Mouse (Mus musculus): ENCODE results near the gene Btbd11.

The Btbd11 gene

DNA sequence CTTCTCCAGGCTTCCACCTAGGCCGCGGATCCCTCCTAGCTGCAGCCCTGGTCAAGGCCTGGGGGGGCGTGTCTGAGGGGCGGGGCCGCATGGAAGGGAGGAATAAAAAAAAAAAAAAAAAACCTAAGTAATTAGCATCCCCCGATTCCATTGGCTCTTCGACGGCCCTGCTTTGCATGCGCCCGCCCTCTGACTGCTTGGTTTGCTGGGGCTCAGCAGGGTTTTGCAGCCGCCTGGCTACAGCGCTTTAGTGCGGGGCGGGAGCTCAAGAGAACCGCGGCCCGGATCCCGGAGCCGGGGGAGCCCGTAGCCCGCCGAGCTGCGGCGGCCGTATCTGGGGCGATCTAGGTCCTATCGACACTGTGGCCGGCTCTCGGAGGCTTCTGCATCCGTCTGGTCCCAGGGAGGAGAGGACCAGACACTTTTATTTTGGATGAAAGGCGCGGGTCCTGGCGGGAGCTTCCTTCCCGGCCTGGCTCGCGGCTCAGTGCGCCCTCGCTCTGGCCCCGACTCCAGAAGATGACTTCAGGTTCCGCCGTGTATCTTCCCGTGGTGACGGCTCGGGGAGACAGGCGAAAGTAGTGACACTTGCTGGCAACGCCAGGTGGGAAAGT is at the start of gene Btbd11:
Gene Btbd11 (plus strand): TSS at position 210 of the 614 bp plus-strand sequence.
- in situ Hi-C loops (cut with MboI; ENCODE audit: unreplicated experiment in 2 of 2), result no loop called here

DNA sequence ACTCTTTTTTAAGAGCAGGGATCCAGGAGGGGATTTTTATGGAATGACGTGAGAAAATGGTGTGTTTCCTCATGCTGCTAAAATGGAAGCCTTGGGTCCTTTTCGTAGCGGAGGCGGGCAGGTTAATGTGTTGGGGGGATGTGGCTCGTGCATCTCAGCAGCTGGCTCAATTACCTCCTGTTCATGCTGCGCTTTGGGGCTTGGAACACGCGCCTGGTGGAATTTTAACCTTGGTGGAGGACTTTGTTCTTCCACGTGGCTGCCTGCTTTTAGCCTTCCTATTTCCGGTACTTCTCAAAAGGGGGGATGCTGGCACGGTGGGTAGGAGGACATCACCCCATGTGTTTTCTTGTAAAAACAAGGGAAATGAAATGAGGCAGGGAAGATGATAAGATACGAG is 47.9 kb upstream of the Btbd11 start:
- in situ Hi-C loops (cut with MboI; ENCODE audit: unreplicated experiment in 2 of 2), result no loop called here

DNA sequence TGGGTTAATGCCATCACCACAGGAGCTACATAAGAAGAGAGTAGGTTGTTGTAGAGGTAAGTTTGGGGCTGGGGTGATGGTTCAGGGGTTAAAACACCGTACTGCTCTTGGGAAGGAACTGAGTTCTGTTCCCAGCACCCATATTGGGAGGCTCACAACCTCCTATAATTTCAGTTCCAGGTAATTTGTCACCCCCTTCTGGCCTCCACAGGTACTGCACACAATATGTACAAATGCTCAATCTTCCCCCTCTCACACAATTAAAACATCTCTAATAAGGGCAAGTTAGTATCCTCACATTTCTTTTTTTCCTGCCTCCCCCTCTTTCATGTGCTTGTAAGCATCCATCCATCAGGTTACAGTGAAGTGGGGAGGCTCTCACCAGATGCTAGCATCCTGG is 44.7 kb upstream of the Btbd11 start:
- in situ Hi-C loops (cut with MboI; ENCODE audit: unreplicated experiment in 2 of 2), result no loop called here

DNA sequence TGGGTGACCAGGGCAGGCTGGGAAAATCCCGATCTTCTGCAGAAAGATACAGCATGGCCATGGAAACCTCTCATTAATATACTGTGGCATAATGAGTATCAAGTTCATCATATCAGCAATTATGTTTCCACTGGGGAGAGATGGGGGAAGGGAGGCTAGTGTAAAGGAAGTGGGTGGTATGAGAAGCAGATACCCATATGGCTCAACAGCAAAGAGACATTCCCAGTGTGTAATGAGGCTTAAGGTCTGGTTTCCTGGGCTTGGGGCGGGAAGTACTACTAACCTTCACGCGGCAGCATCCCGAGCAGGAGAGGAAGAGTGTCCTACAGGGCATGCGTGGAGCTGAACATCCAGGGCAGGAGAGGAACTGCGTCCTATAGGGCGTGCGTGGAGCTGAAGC is 39.4 kb upstream of the Btbd11 start:
- in situ Hi-C loops (cut with MboI; ENCODE audit: unreplicated experiment in 2 of 2), result no loop called here

DNA sequence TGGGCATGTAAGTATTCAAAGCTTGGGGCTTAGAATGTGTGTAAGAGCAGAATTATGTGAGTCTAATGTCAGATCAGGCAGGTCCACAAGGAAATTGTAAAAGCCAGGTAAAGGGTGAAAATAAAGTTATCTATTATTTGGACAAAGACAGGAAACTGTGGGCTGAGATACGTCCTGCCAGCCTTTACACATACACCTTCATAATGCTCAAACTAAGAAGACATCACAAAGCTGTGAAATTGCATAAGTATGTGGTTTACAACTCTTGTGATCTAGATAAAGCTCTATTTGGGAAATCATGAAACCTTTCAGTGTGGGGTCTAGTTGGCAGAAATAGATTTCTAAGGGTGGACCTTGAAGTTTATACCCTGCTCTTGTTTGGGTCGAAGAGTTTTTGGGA is 34.1 kb upstream of the Btbd11 start:
- in situ Hi-C loops (cut with MboI; ENCODE audit: unreplicated experiment in 2 of 2), result no loop called here

- in situ Hi-C loops (cut with MboI; ENCODE audit: unreplicated experiment in 2 of 2), result no loop called here
Observed at GRCm38 (mm10) chr10:85354270-85354669, 32.3 kb upstream of the Btbd11 start.

GRCm38 (mm10) chr10:85359501-85360066 is 27.0 kb upstream of the Btbd11 start:
- in situ Hi-C loops (cut with MboI; ENCODE audit: unreplicated experiment in 2 of 2), result no loop called here

DNA sequence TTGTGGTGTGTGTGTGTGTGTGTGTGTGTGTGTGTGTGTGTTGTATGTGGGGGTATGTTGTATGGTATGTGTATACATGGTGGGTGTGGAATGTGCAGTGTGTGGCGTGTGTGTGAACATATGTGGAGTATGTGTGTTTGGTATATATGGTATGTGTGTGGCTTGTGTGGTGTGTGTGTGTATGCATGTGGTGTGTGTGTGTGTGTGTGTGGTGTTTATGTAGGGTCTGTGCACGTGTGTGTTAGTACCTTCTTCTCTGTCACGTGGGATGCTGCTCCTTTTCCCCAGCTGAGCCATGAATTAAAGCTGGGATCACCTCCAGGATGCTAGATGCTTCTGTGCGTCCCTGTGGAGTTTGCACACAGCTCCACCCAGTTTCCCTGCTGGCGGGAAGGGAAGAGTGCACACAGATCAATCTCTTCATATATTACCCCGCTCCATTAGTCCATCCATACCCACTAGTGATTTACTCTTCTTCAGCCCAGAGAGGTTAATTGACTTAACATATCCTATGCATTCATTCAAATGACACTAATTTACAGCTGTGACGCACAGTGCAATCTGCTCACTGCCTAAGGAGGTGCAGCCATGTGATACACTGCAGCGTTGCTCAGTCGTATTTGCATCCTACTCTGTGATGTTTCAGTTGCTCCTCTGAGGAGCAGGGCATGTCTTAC is 23.7 kb upstream of the Btbd11 start:
- in situ Hi-C loops (cut with MboI; ENCODE audit: unreplicated experiment in 2 of 2), result no loop called here

DNA sequence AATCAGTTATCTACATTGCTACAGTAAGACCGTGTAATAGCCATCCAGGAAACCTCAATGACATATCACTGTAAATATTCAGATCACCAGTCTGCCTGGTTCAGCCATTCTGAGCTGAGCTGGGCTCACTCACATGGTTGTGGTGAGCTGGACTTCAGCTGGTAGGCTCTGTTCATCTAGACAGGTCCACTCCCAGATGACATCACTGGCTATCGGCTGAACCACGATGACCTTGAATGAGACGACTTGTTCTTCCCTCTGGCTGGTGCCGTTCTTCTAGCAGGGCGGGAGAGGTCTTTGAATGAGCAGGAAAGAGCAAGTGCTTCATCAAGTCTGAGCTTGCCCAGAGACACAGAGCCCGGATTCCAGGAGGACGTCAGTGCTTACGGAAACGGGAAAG is 19.7 kb upstream of the Btbd11 start:
- in situ Hi-C loops (cut with MboI; ENCODE audit: unreplicated experiment in 2 of 2), result no loop called here

- in situ Hi-C loops (cut with MboI; ENCODE audit: unreplicated experiment in 2 of 2), result no loop called here
Observed at GRCm38 (mm10) chr10:85371309-85371708, 15.3 kb upstream of the Btbd11 start.

- in situ Hi-C loops (cut with MboI; ENCODE audit: unreplicated experiment in 2 of 2), result no loop called here
Observed at GRCm38 (mm10) chr10:85372108-85372507, 14.5 kb upstream of the Btbd11 start.

DNA sequence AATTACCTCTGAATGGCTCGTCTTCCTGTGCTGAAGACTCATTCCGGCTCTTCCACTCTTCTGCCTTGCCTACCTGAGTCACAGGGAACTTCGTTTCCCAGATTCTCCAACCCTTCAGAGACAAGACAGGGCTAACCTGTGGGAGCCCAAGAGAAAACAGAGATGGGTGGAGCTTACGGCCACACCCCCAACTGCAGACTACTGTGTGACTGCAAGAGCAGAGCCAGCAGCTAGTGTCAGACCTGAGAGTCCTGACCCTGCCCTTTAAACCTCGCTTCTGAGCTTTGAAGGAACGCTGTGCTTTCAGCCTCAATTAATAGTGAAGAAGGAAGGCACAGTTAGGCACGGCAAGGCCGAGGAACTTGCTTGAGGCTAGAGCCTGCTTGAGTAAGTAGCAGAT is 7.6 kb upstream of the Btbd11 start:
- in situ Hi-C loops (cut with MboI; ENCODE audit: unreplicated experiment in 2 of 2), result no loop called here

DNA sequence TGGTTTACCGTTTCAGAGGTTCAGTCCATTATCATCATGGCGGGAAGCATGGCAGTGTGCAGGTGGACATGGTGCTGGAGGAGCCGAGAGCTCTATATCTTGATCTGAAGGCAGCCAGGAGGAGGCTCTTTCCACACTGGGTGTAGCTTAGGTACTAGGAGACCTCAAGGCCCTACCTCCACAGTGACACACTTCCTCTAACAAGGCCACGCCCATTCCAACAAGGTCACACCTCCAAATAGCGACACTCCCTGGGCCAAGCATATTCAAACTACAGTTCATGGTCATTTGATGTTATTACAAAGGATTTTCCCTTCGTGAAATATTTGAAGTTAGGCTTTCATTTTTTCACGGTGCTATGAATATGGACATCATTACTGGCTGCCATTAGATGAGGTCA is 3.6 kb upstream of the Btbd11 start:
- in situ Hi-C loops (cut with MboI; ENCODE audit: unreplicated experiment in 2 of 2), result no loop called here

DNA sequence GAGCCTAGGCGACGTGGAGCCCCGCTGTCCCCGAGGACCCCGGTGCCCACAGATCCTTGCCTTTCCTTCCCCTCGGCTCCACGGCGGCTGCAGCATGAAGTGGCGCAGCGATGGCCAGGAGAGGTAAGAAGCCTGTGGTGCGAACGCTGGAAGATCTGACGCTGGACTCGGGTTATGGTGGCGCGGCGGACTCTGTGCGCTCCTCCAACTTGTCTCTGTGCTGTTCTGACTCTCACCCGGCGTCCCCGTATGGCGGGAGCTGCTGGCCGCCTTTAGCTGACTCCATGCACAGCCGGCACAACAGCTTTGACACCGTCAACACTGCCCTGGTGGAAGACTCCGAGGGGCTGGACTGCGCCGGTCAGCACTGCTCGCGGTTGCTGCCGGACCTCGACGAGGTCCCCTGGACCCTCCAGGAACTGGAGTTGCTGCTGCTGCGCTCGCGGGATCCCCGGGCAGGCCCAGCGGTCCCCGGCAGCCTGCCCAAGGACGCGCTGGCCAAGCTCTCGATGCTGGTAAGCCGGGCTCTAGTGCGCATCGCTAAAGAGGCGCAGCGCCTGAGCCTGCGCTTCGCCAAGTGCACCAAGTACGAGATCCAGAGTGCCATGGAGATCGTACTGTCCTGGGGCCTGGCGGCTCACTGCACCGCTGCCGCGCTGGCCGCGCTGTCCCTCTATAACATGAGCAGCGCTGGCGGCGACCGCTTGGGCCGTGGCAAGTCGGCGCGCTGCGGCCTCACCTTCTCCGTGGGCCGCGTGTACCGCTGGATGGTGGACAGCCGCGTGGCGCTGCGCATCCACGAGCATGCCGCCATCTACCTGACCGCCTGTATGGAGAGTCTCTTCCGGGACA is 831 bp downstream of the Btbd11 start:
- in situ Hi-C loops (cut with MboI; ENCODE audit: unreplicated experiment in 2 of 2), result no loop called here

- in situ Hi-C loops (cut with MboI; ENCODE audit: unreplicated experiment in 2 of 2), result no loop called here
Observed at GRCm38 (mm10) chr10:85388071-85388750, 1.6 kb downstream of the Btbd11 start.

DNA sequence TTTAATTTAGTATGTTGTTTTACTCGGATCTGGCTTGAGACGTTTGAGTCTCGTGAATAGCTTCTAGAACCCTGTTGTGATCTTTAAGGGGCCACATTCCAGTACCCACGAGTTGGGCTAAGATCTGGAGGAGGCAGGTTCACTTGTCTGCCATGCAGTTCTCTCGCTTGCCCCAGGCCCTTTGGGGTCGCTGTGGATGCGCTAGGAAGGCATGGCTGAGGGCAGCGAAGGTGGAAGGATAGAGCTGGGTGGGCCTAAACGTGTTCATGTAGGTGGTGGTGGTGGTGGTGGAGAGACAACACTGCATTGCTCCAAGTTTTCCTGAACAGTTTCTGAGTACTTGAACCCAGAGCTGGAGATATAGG is 2.1 kb downstream of the Btbd11 start:
- in situ Hi-C loops (cut with MboI; ENCODE audit: unreplicated experiment in 2 of 2), result no loop called here

GRCm38 (mm10) chr10:85389286-85390139 is 2.9 kb downstream of the Btbd11 start:
- in situ Hi-C loops (cut with MboI; ENCODE audit: unreplicated experiment in 2 of 2), result no loop called here

GRCm38 (mm10) chr10:85393016-85393415 is 6.4 kb downstream of the Btbd11 start:
- in situ Hi-C loops (cut with MboI; ENCODE audit: unreplicated experiment in 2 of 2), result no loop called here

DNA sequence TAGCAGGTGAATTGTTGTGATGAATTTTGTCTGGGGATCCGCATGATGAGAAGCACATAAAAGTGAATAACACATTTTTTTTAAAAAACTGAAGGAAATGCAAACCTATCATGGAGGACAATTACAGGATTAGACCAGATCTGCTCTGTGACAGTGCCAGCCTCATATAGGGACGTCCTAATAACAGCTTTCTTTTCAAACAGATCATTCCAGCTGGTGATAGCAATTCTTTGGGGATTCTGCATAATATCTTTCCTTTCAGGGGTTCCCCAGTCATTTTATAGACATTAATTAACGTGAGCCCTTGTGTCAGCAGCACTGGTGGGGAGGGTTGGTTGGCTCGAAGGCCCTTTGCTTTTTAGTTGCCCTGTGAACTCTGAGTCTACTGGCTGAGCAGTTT is 7.9 kb downstream of the Btbd11 start:
- in situ Hi-C loops (cut with MboI; ENCODE audit: unreplicated experiment in 2 of 2), result no loop called here

DNA sequence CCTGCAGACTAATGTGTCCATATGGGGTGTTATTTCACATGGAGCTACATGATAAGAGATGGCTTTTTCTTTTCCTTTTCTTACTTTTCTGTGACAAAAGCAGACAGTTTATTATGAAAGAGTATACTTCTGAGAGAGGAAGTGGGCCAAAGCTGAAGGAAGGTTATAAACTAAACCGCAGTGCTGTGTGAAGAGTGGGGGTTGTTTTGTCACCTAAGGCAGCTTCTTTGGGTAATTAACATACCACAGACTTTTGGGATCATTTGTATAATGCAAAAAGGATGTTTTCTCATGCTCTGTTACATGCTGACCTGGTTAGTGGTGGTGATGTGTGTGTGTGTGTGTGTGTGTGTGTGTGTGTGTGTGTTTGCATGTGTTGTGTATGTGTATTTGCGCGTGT is 24.5 kb downstream of the Btbd11 start:
- in situ Hi-C loops (cut with MboI; ENCODE audit: unreplicated experiment in 2 of 2), result no loop called here

Data from v-Abl transformed pro-B cells (cell line).